Mouse (Mus musculus) v-Abl transformed pro-B cells (cell line): Measurements from ENCODE around the gene A130010J15Rik.

Experiments used
- in situ Hi-C, 2 experiments: fragments of 400-800 bp; cut with MboI; formaldehyde crosslinking; loops; one replicate each; pipeline ENCODE4 v1.15.1; 2025; ENCODE audit not compliant: unreplicated experiment in 2 of 2

The A130010J15Rik gene

DNA sequence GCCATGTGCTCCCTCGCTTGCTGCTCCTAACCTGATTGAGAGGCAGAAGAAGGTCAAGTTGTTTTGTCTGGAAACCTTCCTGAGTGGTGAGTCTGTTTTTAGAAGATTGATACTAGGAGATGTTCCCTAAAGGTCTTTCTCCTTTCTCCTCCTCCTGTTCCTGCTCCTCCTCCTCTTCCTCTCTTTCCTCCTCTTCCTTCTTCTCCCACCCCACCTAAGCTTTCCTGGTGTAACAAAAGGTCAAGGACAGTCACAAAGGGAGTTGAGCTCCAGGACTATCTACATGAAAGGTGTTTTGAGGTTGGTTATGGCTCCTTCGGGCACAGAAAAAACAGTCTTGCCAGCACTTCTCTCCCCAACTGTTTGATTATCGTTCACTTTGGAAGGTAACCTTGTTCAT, at the start of gene A130010J15Rik:
TSS of gene A130010J15Rik (plus strand) at position 301 of the 400 bp plus-strand sequence.
- in situ Hi-C loops: loop anchor here in 1 of 2 experiments (5.0 kb wide), 1 partner anchor 35 kb away; the partner anchor contains the start of gene Diexf

DNA sequence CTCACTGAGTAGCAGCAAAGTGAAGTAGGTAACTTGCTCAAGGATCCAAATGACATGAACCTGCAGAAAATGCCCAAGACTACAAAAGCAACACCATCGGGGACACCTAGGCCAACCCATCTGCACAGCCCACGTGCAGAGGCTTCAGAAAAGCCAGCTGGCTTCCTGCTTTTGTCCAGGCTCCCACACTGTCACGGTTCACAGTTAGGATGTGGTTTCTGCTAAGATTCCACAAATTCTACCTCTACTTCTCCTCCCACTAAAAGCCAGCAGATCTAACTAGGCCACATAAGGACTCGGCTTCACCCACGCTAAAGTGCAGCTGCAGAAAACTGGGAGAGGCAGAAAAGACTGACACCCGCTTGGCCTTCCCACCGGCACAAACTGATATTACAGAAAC, 45.1 kb upstream of the A130010J15Rik start:
- in situ Hi-C loops: loop anchor here (5.0 to 10.0 kb wide), 6 partner anchors 120 to 390 kb away; partner anchors contain the start of gene Camk1g (in 1 of the 2)

DNA sequence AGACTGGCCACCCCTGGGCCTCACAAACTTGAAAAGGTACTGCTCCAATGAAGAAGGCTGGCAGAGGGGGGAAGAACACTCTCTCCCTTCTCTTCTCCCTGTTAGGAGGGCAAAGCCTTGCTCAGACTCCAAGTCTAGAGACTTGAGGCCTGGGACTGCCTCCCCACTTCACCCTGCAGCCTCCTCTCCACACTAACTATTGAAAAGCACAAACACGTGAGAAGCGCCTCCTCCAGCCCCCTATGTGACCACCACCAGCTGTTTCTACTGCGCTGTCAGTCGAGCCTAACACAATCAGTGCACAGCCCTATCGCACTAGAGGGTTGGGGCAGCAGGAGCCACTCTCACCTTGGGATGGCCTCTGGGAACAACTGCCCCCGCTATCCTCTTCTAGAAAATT, 44.6 kb upstream of the A130010J15Rik start:
- in situ Hi-C loops: loop anchor here (5.0 to 10.0 kb wide), 6 partner anchors 121 to 391 kb away; partner anchors contain the start of gene Camk1g (in 1 of the 2)

DNA sequence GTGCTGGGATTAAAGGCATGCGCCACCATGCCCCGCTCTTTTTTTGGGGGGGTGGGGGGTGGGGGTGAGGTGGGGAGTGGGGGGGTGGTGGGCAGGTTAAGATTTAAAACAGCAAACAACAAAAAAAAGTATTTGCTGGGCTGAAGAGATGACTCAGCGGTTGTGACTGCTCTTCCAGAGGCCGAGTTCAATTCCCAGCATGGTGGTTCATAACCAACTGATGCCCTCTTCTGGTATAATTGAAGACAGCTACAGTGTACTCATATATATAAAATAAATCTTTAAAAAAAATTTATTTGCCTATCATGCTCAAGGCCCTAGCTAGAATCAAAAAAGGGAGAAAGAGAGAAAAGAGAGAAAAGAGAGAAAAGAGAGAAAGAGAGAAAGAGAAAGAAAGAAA, 42.0 kb upstream of the A130010J15Rik start:
- in situ Hi-C loops: loop anchor here (10.0 kb wide), 3 partner anchors 249 to 391 kb away; partner anchors contain the start of gene Camk1g (in 1 of the 2)

DNA sequence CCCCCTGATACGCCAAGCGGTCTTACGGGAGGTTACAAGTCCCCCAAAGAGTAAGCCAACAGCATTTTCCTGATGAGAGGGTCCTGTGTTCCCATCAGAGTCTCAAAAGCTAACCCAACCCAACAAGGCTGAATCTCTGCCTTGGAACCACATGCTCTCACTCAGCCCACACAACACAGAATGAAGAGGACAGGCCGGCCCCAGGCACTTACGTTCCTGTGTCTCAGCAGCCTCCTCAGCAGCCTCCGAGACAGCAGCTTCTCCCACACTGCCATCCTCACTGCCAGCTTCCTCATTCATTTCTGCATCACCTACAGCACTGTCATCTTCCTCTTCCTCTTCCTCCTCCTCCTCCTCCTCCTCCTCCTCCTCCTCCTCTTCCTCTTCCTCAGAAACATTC, 39.8 kb upstream of the A130010J15Rik start:
- in situ Hi-C loops: loop anchor here (10.0 kb wide), 3 partner anchors 247 to 393 kb away; partner anchors contain the start of gene Camk1g (in 1 of the 2)

DNA sequence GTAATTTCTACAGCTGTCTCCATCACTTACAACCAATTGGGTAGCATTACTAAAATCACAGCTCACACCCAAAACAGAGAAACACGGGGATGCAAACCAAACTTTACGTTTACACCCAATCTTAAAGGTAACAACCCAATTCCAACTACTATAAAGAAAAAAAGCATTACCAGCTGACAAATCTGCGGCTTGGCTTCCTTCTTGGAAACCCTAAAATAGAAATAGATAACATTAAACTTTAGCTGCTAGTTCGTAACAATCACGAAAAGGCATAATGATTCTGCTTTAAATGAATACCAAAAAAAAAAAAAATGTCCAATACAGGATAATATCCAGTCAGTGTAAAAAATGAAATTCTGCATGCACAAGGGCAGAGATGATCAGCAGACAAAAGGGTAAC, 38.5 kb upstream of the A130010J15Rik start:
- in situ Hi-C loops: loop anchor here (10.0 kb wide), 3 partner anchors 245 to 395 kb away; partner anchors contain the start of gene Camk1g (in 1 of the 2)

DNA sequence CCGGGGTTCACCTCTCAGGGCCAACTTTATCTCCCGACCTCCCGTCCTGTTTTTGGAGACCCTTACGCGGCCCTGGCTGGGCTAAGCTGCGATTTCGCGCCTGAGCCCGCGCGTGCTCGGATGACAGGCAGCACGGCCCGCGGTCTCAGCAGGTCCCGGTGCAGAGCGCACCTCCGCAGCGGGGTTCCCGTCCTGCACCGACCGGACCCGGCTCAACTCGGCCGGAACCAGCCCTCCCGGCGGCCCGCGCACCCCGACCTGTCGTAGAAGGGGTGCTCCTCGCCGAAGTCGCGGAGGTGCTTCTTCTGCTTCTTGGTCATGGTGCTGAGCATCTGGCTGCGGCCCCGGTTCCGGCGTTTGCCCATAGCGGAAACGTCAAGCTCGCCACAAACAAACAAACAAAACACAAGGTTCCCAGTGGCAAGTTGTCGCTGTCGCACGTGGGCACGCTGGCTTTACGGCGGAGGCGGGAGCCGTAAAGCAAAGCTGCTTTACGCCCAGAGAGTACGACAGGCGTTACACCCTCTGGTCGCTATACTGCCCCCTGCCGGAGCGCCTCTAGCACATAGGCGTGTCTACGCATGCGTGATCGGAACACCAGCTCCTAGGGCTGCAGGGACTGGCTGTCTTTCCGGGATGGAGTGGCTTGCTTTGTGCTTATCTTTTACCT, 37.9 kb upstream of the A130010J15Rik start, which contains the start of gene Diexf:
TSS of gene Diexf (minus strand) at position 487 of the 670 bp plus-strand sequence.
- in situ Hi-C loops: loop anchor here (5.0 to 10.0 kb wide), 5 partner anchors 37 to 395 kb away; partner anchors contain the start of genes A130010J15Rik (in 1 of the 2) and Camk1g (in 1 of the 2)

DNA sequence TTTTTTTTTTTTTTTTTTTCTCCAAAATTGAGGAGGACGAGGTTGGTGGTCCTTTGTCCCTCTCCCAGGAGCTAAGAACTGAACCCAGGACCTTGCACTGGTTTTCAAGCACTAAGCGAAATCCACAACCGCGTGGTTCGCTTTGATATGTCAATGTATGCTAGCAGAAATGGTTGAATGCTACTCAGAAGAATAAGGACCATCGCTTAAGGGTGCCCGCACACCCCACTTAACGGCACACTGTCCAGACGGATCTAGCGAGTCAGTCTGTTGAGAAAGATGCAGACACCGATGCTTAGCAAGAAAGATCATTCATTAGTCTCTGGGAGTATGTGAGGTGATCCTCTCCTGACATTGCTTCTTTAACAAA, 37.4 kb upstream of the A130010J15Rik start:
- in situ Hi-C loops: loop anchor here (5.0 kb wide), 2 partner anchors 37 to 67 kb away; partner anchors contain the start of gene A130010J15Rik (in 1 of the 2)

DNA sequence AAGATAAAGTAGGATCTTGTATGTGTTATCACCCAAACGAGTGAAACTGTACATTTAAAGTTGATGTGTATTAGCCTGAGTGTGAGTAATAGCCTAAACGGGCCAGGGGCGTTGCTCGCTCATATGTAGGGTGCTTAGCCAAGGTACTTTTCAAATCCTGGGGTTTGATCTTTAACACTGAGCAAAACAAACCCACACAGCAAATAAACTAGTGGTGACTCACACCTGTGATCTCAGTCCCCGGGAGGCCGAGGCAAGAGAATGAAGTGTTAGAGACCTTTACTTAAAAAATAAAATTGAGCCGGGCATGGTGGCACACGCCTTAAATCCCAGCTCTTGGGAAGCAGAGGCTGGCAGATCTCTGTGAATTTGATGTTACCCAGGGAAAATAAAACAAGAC, 37.0 kb upstream of the A130010J15Rik start:
- in situ Hi-C loops: loop anchor here (5.0 kb wide), 2 partner anchors 36 to 66 kb away; partner anchors contain the start of gene A130010J15Rik (in 1 of the 2)

DNA sequence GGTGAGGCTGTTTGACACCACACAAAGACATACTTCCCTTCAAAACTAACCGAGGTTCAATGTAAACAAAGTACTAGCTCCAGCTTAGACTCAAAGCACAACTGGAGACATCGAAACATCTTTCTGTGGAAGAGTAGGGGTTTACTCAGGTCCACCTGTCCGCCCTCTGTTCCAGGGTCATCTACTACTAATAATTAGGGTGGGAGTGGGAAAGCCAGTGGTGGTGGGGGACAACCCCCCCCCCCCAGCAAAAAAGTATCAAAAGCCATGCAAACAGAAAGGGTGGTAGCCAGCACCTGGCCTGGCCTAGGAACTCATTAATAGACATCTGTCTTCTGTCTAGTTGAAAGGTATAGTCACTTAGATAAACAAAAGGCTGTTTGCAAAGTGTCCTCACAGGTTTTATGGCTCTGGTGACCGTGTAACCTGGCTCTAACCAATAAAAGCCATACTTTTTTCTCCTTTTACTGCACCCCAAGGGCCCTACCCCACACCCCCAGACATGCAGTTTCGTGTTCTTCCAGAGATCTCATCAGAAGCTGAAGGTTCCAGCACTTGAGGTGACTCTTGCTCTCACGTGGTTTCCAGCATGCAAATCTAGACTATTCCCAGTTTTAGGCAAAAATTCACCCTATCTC, 36.4 kb upstream of the A130010J15Rik start:
- in situ Hi-C loops: loop anchor here (5.0 kb wide), 2 partner anchors 36 to 66 kb away; partner anchors contain the start of gene A130010J15Rik (in 1 of the 2)

DNA sequence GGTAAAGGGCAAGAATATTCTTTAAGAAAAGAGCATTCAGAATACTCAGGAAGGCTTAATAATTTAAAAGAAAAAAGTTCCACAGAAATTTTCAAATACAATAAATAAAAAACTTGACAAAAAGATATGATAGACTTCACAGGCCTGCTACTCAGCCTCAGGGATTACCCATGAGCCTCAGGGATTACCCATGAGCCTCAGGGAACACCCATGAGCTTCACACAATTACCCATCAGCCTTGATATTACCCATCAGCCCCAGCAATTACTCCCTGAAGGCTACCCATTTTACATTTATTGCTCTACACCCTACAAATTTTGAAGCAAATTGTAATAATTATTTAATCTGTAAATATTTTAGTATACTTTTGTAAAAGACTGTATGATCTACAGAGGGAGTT, 35.5 kb upstream of the A130010J15Rik start:
- in situ Hi-C loops: loop anchor here (5.0 kb wide), 2 partner anchors 35 to 65 kb away; partner anchors contain the start of gene A130010J15Rik (in 1 of the 2)

DNA sequence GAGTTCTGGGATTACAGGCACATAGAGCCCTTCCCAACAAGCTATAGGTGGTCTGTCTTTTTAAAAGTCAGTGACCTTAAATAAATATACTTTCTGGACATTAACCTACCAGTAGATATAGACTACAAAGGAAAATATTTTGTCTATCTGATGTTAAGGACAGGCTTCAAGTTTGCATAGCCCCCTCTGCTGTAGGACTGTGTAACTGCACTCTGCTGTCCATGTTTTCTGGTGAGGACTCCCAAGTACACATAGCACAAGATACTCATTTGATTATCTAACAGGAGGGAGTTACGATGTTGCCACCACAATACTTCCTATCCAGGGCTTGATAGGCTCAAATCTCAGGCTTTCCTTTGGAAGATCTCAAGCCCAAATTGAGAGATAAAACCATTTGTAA, 34.1 kb upstream of the A130010J15Rik start:
- in situ Hi-C loops: loop anchor here (5.0 kb wide), 2 partner anchors 34 to 64 kb away; partner anchors contain the start of gene A130010J15Rik (in 1 of the 2)

DNA sequence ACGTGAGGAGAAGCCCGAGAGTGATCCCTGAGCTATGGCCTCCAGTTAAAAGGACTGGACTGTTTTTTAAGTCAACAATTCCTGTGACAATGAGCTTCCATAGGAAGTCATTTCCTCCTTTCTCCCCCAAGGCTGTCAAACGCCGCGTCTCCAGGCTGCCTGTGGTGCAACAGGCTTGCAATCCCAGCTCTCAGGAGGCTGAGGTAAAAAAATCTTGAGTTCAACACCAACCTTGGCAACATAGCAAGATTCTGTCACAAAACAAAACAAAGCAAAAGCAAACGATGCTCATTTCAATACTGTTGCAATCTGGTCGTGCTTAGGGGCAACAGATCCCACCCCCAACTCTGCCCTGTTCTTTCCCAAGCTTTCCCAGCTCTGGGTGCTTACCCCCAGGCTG, 29.8 kb upstream of the A130010J15Rik start:
- in situ Hi-C loops: no loop called here

DNA sequence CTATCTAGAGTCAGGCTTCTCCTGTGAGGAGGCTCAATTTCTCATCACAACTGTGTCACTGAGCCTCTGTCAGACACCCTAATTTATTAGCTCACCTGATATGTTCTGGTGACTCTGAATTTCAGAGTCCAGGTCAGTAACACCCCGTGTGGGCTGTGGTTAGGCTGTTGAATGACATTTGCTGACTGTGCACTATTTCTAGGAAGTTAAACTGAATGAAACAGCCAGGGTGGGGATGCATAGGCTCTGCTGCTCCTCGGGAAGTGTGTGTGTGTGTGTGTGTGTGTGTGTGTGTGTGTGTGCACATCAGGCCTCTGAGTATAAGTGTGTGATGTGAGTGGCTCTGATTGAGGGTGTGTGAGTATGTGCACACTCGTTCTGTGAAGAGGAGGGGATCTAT, 29.2 kb upstream of the A130010J15Rik start:
- in situ Hi-C loops: no loop called here

DNA sequence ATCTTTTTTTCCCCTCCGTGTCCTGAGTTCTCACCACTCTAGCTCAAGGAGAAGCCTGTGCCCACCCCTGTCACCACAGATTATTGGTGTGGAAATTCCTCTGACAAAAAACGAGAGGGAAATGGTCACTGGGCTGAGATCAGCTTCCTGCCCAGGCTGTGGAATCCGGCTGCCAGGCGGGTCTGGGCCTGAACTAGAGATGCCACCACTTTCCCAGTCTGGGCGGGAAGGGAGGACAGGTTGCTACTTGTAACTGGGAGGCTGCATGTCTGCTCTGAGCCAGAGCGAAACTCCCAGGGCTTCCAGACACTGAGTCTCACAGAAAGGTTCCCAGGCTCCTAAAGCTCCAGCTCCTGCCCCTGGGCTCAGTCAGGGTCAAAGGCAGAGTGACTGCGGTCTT, 26.7 kb upstream of the A130010J15Rik start:
- in situ Hi-C loops: no loop called here

DNA sequence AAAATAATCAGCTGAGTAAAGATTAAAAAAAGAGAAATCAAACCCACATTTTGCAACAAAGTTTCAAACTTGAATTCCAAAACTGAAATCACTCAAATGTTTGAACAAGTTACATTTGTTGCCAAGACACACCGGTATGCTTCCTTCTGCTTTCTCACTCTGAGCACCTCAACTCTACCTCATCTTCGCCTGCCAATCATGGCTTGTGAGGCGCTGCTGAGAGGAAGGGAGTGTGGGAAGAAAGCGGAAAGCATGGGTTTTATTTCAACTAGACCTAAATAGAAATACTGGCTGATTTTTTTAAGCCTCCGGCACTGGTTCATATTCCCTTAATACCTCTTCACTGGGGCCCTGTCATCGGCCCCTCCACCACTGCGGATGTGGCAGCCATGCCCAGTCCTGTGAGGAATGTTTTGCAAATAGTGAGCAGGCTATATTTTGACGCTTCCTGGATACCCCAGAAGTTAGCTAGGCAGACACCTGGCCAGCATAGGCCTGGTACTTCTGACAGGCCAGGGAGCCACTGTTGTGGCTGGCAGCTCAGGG, 25.3 kb upstream of the A130010J15Rik start:
- in situ Hi-C loops: no loop called here

DNA sequence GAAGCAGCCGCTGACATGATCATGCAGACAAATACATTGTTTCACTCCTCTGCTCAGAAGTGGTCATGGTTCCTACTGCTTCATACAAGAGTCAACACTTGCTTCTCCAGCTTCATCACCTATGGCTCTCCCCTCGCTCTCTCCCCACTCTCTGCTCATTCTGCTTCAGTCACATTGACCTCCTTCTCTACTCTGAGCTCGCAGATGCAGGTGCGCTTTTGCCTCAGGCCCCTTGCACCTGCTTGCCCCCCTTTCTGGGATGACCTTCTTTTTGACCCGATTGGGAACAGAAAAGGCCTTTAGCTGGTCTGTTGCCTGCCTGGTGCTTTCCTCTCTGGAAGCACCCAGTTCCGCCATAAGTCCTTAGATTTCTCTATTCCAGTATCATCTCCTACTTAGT, 23.3 kb upstream of the A130010J15Rik start:
- in situ Hi-C loops: no loop called here

DNA sequence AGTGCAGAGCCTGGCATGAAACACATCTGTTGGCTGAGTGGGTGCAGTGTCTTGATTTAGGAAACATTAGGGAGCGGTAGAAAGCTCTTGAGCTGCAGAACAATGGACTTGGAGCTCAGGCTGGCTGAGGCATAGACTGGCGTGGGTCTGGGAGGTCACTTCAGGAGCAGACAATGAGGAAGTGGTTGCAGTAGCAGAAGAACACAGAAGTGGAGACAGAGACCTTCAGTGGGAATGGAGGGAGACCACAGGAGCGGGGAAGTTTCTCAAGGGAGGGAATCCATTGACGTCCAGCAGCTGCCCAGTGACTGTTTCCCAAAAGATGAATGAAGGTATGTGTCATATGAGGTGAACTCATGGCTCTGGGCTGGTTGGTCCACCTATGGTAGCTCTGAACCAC, 22.7 kb upstream of the A130010J15Rik start:
- in situ Hi-C loops: no loop called here

DNA sequence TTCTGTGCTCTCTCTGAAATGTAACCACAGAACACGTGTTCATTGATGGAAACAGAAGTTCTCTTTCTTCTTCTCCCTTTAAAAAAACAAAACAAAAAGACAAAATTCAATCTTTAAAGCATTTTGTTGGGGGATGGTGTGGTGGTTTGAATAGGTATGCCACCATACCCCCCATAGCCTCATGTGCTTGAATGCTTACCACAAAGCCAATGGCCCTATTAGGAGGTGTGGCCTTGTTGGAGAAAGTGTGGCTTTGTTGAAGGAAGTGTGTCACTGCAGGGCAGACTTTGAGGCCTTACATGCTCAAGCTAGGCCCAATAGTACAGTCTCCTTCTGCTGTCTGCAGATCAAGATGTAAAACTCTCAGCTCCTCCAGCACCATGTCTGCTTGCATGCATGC, 21.4 kb upstream of the A130010J15Rik start:
- in situ Hi-C loops: no loop called here

DNA sequence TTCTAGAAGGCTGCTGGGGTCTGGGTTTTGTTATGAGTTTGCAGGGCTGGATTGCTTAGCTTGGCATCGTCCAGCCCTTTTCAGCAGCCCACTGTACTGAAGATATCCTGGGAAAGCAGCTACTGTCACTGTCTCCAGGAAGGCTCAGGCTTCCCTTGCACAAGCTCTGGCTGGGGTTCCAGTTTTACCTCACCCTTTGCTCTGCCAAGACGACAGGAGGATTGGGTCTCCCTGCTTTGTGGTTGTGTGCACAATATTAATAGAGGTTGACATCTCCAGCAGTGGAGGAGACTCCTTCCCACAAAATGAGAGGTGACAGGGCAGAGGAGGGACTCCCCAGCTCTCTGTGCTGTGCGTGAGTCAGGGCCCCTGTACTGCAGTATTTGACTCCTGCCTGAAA, 18.6 kb upstream of the A130010J15Rik start:
- in situ Hi-C loops: no loop called here

DNA sequence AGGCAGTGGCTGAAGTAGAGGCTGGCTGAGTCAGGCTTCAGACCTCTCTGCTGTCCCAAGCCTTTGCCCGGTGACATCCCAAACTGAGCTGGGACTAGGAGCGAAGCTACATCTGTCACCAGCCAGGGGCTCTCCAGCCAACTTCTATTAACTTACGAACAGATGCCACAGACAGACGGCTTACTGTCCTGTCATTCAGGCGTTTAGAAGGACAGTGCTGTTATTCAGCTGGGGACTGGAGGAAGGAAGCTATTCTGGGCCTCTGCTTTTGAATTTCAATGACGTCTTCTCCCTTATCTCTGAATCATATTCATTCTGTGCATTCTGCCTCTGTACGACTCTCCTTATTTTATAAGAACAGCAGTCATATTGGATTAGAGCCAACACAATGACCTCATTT, 16.7 kb upstream of the A130010J15Rik start:
- in situ Hi-C loops: no loop called here
